Mouse (Mus musculus) hindbrain, embryonic 11.5 days (tissue): ENCODE results near the gene Mmrn1. TPM values are rescaled to one million over a fixed set of nuclear protein-coding genes. Genes with fewer than 3 reads are reported as not detected.

Experiments
- polyA plus RNA-seq: library from polyadenylated mRNA; unstranded; fragments of >200 nt; fragmentation: Nextera tagmentation; extraction: Ambion mirVana; gene quantifications from 2 replicates; pipeline ENCODE4 v1.2.1, GENCODE M21; 2014

Gene Mmrn1
- polyA plus RNA-seq, 1 experiment from 2014 or later, result 6.2 TPM

Other genes starting within 250 kb of the Mmrn1 start
- gene Snca, start 95.1 kb upstream of the Mmrn1 start, polyA plus RNA-seq, result 36.2 and 37.4 TPM in 2 replicates